Mouse (Mus musculus): Measurements from ENCODE around the gene Rpl38. TPM values are rescaled to one million over a fixed set of nuclear protein-coding genes. Genes with fewer than 3 reads are reported as not detected.

Gene Rpl38
- polyA plus RNA-seq (2014; fragmentation: Illumina TruSeq; extraction: RNeasy Lipid Tissue Mini Kit (QIAGEN cat#74804); ENCODE audit: low read depth, low replicate concordance) = 232 TPM

DNA sequence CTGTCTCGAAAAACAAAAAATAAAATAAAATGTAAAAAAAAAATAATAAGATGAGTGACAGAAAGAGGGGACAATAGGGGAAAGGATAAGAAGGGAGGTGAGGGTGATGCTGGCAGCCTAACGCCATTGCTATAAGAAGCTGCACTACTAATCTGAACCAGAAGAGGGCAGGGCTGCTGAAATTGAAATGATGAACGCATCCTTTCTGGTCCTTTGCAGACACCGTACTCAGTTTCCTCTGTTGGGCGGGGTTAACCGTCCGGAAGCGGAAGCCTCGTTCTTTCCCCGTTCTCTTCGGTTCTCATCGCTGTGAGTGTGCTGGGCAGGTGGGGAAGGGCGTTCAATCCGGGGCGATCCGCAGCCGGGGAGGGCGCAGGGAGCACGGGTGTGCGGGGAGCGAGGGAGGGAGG is at the start of gene Rpl38:
Gene Rpl38, plus strand, starts transcription at position 224 of the 410 bp plus-strand sequence.

GRCm38 (mm10) chr11:114675341-114675825 is 7.1 kb downstream of the Rpl38 start, which contains the start of gene Ttyh2:
Gene Ttyh2, plus strand, starts transcription at chr11:114675431.

Other genes with a start within 250 kb of the Rpl38 start
- 8.0 TPM for gene Ttyh2, start 6.9 kb downstream of the Rpl38 start, polyA plus RNA-seq (2014; fragmentation: Illumina TruSeq; extraction: RNeasy Lipid Tissue Mini Kit (QIAGEN cat#74804); ENCODE audit: low read depth, low replicate concordance)
- gene Dnaic2, start 58.9 kb downstream of the Rpl38 start, polyA plus RNA-seq (2014; fragmentation: Illumina TruSeq; extraction: RNeasy Lipid Tissue Mini Kit (QIAGEN cat#74804); ENCODE audit: low read depth, low replicate concordance) = 0.35 TPM
- gene Kif19a, start 96.9 kb downstream of the Rpl38 start, polyA plus RNA-seq (2014; fragmentation: Illumina TruSeq; extraction: RNeasy Lipid Tissue Mini Kit (QIAGEN cat#74804); ENCODE audit: low read depth, low replicate concordance) = not detected
- not detected for gene Btbd17, start 127.4 kb downstream of the Rpl38 start, polyA plus RNA-seq (2014; fragmentation: Illumina TruSeq; extraction: RNeasy Lipid Tissue Mini Kit (QIAGEN cat#74804); ENCODE audit: low read depth, low replicate concordance)
- gene Gpr142, start 130.4 kb downstream of the Rpl38 start, polyA plus RNA-seq (2014; fragmentation: Illumina TruSeq; extraction: RNeasy Lipid Tissue Mini Kit (QIAGEN cat#74804); ENCODE audit: low read depth, low replicate concordance) = not detected
- 0.23 TPM for gene Gprc5c, start 182.6 kb downstream of the Rpl38 start, polyA plus RNA-seq (2014; fragmentation: Illumina TruSeq; extraction: RNeasy Lipid Tissue Mini Kit (QIAGEN cat#74804); ENCODE audit: low read depth, low replicate concordance)
- gene Cd300a, start 221.5 kb downstream of the Rpl38 start, polyA plus RNA-seq (2014; fragmentation: Illumina TruSeq; extraction: RNeasy Lipid Tissue Mini Kit (QIAGEN cat#74804); ENCODE audit: low read depth, low replicate concordance) = 2.3 TPM

Data from adrenal gland, adult 10 weeks (tissue).